Mouse (Mus musculus): ENCODE results near the gene Usp2.

The Usp2 gene

GRCm38 (mm10) chr9:44066785-44067225, at the start of gene Usp2:
Gene Usp2 (plus strand): TSS chr9:44067021.
- peak; percentile 99 for DNase-seq (ENCODE audit: low read depth, low spot score)

- DNase-seq (ENCODE audit: low read depth, low spot score): no peak
Observed at GRCm38 (mm10) chr9:44017846-44018245, 49.0 kb upstream of the Usp2 start.

DNA sequence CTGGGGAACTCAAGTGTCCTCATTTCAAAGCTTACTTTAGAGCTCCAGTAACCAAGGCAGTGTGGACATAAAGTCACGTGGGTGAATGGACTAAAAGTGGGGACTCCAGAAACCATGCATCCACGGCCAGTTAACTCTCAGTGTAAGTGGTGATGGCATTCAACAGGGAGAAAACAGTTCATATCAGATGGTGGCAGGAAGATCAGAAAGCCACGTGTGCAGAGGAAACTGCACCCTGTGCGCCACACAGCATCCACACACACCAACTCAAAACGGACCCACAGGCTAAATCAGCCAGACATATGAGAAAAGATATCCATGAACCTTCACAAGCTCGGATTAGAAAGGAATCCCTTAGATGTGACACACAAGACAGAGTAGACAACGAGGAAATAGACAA, 46.8 kb upstream of the Usp2 start:
- no peak for DNase-seq (ENCODE audit: low read depth, low spot score)

GRCm38 (mm10) chr9:44022100-44022847, 44.5 kb upstream of the Usp2 start:
- no peak for DNase-seq (ENCODE audit: low read depth, low spot score)

DNA sequence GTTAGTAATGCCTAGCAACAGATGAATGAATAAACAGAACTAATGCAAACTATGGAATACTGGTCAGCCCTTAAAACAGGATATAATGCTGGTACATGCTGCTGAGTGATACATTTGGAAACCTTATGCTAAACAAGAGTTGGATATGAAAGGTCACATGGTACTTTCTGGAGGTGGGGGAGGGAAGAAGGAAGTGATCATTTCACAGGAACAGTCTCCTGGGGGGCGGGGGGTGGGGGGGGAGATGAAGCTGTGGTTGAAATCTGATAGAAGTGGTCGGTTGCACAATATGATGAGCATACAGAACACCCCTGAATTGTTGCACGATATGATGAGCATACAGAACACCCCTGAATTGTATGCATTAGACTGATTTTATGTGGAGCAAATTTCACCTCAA, 42.7 kb upstream of the Usp2 start:
- no peak for DNase-seq (ENCODE audit: low read depth, low spot score)

DNA sequence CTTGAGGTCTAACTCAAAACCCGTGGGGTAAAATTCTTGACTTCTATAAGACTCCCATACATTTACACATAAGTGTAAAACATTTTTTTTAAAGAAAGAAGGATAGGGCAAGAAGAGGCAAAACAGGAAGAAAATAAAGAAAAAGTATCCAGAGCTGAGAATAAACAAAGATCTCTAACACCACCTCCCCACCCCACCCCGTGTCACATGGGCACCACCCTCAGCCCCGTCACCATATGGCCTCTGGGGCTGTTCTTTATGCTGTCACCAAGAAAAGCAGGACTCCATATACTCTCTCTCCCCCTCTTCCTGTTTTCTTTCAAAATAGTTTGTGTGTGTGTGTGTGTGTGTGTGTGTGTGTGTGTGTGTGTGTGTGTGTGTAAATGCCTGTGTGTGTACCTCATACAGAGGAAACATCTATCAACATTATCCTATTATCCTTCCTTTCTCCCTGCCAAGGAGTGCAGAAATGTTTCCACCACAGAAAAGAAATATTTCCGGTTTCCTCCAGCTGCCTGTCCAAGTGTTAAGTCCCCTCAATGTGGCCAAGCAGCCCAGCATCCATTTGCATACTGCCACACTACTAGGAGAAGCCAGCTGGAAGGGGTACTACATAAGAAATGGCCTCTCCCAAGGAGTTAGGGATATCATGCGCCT, 37.1 kb upstream of the Usp2 start:
- DNase-seq (ENCODE audit: low read depth, low spot score): no peak

GRCm38 (mm10) chr9:44030646-44031045, 36.2 kb upstream of the Usp2 start:
- no peak for DNase-seq (ENCODE audit: low read depth, low spot score)

GRCm38 (mm10) chr9:44031079-44031478, 35.7 kb upstream of the Usp2 start:
- DNase-seq (ENCODE audit: low read depth, low spot score): no peak

DNA sequence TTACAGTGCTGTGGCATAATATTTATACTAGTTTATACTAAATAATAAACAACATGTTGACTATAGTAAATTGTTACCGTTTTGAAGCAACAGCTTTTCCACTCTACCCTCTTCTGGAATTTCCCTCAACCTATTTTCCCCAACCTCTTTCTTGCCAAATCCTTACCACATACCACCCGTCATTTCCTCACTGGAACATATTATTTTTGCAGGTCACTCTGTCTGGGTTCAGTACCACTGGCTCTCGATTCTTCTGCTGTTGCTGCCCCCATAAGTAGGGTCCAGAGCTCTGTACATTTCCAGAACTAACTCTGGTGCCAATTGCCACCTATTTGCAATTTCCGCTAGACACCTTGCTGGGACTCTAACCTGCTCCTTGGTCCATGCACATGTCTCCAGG, 34.9 kb upstream of the Usp2 start:
- no peak for DNase-seq (ENCODE audit: low read depth, low spot score)

DNA sequence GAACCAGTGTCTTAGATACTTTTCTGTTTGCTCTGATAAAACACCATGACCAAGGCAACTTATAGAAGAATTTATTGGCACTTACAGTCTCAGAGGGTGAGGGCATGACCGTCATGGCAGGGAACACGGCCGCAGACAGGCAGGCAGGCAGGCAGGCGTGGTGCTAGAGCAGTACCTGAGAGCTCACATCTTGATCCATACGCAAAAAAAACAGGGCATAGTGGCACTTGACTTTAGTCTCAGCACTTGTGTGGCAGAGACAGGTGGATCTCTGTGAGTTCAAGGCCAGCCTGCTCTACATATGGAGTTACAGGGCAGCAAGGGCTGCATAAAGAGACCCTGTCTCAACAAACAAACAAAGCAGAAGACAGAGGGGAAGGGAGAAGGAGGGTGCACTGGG, 33.5 kb upstream of the Usp2 start:
- no peak for DNase-seq (ENCODE audit: low read depth, low spot score)

GRCm38 (mm10) chr9:44033957-44034727, 32.7 kb upstream of the Usp2 start:
- DNase-seq (ENCODE audit: low read depth, low spot score): no peak

DNA sequence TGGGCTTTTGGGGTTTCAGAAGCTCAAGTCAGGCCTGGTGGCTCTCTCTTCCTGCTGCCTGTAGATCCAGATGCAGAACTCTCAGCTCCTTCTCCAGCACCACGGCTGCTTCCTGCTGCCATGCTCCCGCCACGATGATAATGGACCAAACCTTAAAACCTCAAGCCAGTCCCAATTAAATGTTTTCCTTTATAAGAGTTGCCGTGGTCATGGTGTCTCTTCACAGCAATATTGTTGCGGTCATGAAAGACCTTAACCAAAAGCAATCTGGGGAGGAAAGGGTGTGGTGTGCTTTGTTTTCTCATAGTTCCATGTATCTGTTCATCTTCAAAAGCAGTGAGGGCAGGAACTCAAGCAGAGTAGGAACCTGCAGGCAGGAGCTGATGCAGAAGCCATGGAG, 29.7 kb upstream of the Usp2 start:
- DNase-seq (ENCODE audit: low read depth, low spot score): no peak

- no peak for DNase-seq (ENCODE audit: low read depth, low spot score)
Observed at GRCm38 (mm10) chr9:44041511-44042395, 25.1 kb upstream of the Usp2 start.

- no peak for DNase-seq (ENCODE audit: low read depth, low spot score)
Observed at GRCm38 (mm10) chr9:44042396-44042680, 24.5 kb upstream of the Usp2 start.

- peak; percentile 65 for DNase-seq (ENCODE audit: low read depth, low spot score)
Observed at GRCm38 (mm10) chr9:44042836-44043707, 23.7 kb upstream of the Usp2 start, which contains the start of gene Thy1. Gene Thy1 (plus strand): TSS chr9:44043384.

DNA sequence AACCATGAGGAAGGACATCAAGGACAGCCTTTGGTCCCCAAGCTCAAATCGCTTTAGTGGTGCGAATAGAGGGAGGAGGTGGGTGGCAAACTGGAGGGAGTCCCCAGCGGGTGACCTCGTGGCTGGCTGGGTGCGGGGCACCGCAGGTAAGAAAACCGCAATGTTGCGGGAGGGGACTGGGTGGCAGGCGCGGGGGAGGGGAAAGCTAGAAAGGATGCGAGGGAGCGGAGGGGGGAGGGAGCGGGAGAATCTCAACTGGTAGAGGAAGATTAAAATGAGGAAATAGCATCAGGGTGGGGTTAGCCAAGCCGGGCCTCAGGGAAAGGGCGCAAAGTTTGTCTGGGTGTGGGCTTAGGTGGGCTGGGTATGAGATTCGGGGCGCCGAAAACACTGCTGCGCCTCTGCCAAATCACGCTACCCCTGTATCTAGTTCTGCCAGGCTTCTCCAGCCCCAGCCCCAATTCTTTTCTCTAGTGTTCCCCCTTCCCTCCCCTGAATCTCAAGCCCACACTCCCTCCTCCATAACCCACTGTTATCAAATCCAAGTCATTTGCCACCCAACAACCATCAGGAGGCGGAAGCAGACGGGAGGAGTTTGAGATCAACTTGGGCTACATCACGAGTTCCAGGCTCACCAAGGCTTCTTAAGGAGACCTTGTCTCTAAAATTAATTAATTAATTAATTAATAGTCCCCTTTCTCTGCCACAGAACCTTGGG, 23.0 kb upstream of the Usp2 start:
- no peak for DNase-seq (ENCODE audit: low read depth, low spot score)

DNA sequence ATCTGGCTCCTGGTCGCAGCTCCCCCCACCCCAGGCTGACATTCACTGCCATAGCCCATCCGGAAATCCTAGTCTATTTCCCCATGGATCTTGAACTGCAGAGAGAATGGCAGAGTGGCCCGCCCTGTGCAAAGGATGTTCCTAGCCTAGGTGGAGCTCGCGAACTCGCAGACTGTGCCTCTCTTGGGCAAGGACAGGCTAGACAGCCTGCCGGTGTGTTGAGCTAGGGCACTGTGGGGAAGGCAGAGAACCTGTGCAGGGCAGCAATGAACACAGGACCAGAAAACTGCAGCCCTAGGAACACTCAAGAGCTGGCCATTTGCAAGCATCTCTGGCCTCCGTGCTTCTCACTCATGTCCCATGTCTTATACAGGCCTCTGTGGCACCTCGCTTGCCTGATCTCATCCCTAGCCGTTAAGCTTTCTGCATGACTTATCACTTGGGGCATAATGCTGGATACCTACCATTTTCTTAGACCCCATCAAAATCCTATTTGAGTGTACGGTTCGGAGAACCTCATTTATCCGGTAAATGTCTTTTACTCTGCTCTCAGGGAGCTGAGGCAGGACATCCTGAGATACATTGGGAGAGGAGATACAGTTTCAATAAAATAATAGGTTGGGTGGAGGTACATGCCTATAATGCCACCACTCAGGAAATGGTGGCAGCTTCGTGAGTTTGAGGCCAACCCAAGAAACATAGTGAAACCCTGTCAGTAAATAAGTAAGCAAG, 22.2 kb upstream of the Usp2 start:
- no peak for DNase-seq (ENCODE audit: low read depth, low spot score)

GRCm38 (mm10) chr9:44045158-44045883, 21.5 kb upstream of the Usp2 start:
- no peak for DNase-seq (ENCODE audit: low read depth, low spot score)

DNA sequence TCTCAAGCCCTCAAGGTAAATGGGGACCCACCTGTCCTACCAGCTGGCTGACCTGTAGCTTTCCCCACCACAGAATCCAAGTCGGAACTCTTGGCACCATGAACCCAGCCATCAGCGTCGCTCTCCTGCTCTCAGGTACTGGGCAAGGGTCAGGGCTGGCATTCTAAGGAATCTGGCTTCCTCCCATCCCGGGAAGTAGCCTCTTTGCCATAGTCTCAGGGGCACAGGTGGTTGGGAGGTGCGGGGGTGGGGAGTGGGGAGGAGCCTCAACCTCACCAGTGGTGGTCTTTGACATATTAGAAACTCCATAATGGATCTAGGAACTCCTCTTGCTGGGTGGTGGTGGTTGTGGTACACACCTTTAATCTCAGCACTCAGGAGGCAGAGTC, 20.9 kb upstream of the Usp2 start:
- DNase-seq (ENCODE audit: low read depth, low spot score): no peak

Measured in R1 (cell line).